Mouse (Mus musculus) C2C12 (cell line): ENCODE measurements around the gene Pde4c.

Experiments used
- CTCF ChIP-seq: IDR thresholded peaks from one replicate; pipeline ENCODE4 v1.5.1; 2011; ENCODE audit not compliant: control insufficient read depth, insufficient read depth, insufficient read length
- FOSL1 ChIP-seq: IDR thresholded peaks from one replicate; pipeline ENCODE4 v1.8.0; 2011; ENCODE audit warnings: mild to moderate bottlenecking, low read length; ENCODE audit not compliant: poor library complexity, insufficient read depth, severe bottlenecking
- MAX ChIP-seq: IDR thresholded peaks from one replicate; pipeline ENCODE4 v1.6.1; 2011; ENCODE audit warnings: mild to moderate bottlenecking, control low read depth
- MYOD1 ChIP-seq: IDR thresholded peaks from one replicate; pipeline ENCODE4 v1.6.1; 2011; ENCODE audit warnings: low read depth; ENCODE audit not compliant: control insufficient read depth, insufficient read length
- MYOG ChIP-seq: IDR thresholded peaks from one replicate; pipeline ENCODE4 v1.6.1; 2011; ENCODE audit not compliant: control insufficient read depth, insufficient read length; ENCODE audit errors: extremely low read depth
- USF1 ChIP-seq: IDR thresholded peaks from one replicate; pipeline ENCODE4 v1.6.1; 2011; ENCODE audit warnings: low read depth, mild to moderate bottlenecking, control low read depth, moderate library complexity

DNA sequence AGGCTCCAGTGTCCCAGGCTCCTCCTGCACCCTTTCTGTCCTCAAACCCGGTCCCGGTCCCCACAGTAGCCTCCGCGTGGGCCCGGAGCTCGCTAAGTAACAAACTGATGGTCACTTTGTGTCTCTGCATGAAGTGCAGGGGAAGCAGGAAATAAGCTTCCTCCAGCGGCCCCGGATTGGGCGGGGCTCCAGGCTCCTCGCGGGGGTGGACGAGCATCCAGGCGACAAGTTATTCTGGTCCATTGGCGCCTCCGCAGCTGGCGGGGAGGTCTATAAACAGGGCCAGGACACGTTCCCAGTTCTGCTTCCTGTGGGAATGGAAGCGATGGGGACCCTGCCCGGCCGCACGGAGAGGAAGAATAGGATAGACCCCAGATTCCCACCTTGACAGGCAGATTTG lies 29.6 kb downstream of the Pde4c start:
- TF ChIP-seq CTCF (no peak), USF1 (no peak), MAX (no peak), MYOG (no peak), FOSL1 (no peak), MYOD1 (no peak)
